Mouse (Mus musculus) left cerebral cortex, postnatal 10 days (tissue): ENCODE results near the gene Zdhhc1. TPM values are rescaled to one million over a fixed set of nuclear protein-coding genes. Genes with fewer than 3 reads are reported as not detected.

Experiments
- DNase-seq, 2 experiments: peaks; one replicate each; pipeline ENCODE4 v3.0.0; 2021 to 2022; ENCODE audit warnings: low spot score in 2 of 2, mixed read lengths in 1 of 2; ENCODE audit errors: extremely low spot score in 1 of 2
- intact Hi-C: fragments of 180-260 bp; cut with DNase I; formaldehyde crosslinking; loops from one replicate; pipeline ENCODE4 v1.15.1; 2025
- total RNA-seq, 2 experiments: library from RNA; stranded (reverse); gene quantifications; 2 replicates each; pipeline ENCODE4 v1.2.3; 2021

Gene Zdhhc1
- total RNA-seq, 2 experiments from 2014 or later = 21.6 to 21.8 TPM

DNA sequence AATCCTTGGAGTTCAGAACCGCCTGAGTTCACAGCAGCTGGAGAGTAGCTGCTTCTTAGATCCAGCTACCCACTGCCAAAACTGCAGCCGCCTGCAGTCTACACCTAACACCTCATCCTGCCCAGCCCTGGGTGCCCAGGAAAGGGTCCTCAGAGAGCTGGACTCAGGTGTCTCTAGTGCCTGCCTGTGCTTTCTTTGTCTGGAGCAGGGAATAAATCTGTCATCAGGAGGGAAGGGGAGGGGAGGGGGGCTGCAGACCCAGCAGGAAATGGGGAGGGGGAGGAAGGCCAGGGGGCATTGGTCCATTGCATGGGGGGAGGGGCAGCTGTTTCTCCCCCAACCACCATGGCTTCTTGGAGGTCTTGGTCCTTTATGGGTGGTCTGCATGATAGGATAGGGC is 22.9 kb upstream of the Zdhhc1 start:
- intact Hi-C loops = loop anchor here (5.0 kb wide), 1 partner anchor 33 kb away; no protein-coding TSS in a partner anchor
- DNase-seq = no peak

DNA sequence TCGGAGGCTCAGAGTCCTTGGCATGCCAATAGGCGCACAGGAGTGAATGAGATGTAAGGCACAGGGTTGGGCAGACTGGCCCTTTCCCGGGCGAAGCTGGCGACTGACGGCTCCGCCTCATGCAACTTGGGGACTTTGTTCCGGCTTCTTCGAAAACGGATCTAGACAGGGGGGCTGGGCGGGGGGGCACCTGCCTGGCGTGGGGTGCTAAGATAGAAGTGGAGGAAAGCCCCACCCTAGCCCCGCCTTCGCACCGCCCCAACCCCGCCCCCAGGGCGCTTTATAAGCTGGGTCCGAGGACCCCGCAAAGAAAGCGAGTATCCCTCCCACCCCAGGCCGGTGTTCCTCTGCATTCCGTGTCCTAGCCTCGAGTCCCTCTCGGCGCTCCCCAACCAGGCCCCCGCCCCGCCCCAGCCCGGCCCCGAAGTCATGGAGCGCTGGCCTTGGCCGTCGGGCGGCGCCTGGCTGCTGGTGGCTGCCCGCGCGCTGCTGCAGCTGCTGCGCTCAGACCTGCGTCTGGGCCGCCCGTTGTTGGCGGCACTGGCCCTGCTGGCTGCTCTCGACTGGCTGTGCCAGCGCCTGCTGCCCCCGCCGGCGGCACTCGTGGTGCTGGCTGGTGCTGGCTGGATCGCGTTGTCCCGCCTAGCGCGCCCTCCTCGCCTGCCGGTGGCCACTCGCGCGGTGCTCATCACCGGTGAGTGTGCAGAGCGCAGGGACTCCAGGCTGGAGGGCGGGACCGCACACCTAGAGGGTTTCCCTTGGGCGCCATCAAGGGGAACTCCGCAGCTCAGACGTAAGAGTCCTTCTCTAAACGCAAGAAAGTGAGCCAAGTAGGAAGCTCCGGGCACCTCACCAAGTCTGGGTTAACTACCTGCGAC is 22.0 kb upstream of the Zdhhc1 start, which contains the start of gene Hsd11b2:
Gene Hsd11b2 (plus strand): TSS at position 320 of the 878 bp plus-strand sequence.
- DNase-seq = peak in 1 of 2 experiments; percentile 65

DNA sequence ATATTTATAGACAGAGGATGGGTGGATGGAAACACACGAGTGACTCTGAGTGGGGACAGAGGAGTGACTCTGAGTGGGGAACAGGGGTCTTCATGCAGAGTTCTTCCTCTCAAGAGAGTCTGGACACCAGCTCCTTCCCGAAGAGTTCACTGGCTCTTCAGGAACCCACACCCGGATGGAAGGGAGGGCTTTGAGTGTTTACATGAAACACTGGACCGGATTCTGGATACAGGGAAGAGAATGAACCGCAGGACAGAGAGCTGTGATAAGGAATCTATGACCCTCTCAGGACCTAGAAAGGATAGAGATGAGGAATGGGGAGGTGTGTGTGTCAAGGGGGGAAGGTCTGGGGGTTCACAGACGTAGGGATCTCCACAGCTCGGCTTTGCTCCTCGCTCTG is 20.6 kb upstream of the Zdhhc1 start:
- no peak for DNase-seq
- intact Hi-C loops = loop anchor here (5.0 kb wide), 1 partner anchor 35 kb away; no protein-coding TSS in a partner anchor

More for the DNA sequence above, 22.0 kb upstream of the Zdhhc1 start, which contains the start of gene Hsd11b2:
- intact Hi-C loops = loop anchor here (5.0 kb wide), 1 partner anchor 34 kb away; no protein-coding TSS in a partner anchor

DNA sequence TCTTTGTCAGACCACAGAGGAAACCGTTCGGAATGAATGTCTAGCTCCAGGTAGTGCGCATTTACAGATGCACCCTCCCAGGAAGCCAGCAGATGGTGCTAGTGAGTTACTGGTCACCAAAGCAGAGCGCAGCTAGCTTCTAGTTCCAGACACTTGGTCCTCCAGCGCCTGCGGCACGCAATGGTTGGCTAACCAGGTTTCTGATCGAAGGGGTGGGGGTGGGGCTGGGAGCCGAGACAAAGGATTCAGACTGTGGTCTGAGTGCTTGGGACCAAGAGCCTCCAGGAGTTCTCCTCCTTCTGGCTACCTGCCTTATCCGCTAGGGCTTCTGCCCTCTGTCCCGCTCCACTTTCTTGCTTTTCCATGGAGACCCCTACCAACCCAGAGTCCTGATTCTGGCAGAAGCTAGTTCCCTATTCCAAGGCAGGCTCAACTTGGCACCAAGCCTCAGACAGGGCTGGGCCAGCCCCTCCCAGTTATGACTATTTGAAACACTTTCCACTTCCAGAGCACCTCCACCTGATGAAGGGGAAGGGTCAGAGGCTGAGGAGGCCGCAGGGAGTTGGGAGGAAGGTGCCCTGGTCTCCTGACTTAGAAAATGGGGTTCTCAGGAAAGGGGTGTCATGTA is 19.4 kb upstream of the Zdhhc1 start:
- intact Hi-C loops = loop anchor here (5.0 kb wide), 1 partner anchor 36 kb away; no protein-coding TSS in a partner anchor
- DNase-seq = peak; percentile 57 to 75

DNA sequence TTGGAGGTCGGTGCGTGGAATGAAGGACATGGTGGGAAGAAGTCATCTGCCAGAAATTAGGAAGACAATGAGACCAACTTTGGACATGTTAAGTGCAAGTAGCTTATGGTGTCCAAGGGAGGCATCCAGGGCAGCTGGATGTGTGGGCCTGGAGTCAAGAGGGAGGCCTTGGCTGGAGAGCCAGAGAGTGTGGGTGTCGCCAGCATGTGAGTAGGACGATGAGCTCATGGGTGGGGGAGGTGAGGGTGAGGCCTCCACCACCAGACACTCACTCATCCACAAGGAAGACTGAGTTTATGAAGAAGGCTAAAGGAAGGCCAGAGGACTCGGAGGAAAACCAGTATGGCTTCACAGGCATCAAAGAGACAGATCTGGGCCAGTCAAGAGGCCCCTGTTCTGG is 18.0 kb upstream of the Zdhhc1 start:
- no peak for DNase-seq
- intact Hi-C loops = loop anchor here (5.0 kb wide), 1 partner anchor 38 kb away; no protein-coding TSS in a partner anchor

DNA sequence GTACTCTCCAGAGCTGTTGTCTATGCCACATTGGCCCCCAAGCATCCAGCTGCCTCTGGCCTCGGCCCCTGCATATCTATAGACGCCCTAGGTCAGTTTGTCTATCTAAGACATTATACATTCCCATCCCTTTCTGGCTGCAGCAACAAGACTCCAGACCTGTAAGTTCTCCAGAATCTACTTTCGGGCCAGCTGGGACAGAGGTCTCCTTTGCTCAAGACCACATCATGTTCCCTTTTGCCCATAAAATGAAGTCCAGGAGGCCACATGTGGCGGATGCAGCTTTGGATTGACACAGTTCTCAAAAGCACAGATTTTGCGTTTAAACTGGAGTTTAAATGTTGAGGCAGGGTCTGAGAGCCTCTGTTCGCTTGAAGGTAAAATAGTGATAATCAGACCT is 17.5 kb upstream of the Zdhhc1 start:
- intact Hi-C loops = no loop called here
- no peak for DNase-seq

DNA sequence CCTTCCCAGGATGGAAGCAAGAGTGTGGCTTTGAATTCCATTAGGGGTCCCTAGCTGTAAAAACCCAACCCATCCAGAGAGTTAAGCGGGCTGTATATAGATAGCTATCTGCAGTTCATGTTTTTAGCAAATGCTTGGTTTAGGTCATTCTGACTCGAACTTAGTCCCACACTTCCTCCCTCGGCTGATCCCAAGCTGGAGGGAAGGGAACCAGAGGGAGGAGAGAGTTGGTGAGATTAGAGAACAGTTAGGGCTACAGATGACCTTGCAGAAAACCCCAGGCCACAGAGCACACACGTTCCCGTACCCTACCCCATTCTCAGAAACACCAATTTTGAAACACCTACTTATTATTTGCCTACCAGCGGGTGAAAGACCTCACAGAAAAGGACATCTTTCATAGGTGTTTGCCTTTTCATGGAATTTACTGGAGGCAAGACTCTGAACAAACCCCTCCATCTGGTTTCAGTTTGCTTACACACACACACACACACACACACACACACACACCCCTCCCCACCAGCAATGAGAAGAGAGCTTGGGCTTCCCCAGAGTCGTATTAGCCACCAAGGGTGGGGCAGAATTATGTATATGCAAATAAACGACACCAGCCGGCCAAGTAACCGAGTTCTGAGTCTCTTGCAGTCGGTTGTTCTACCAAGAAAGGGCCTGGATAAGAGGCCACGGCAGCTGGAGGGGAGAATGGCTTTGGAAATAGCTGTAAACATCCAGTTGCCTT is 13.5 kb upstream of the Zdhhc1 start:
- intact Hi-C loops = no loop called here
- no peak for DNase-seq

DNA sequence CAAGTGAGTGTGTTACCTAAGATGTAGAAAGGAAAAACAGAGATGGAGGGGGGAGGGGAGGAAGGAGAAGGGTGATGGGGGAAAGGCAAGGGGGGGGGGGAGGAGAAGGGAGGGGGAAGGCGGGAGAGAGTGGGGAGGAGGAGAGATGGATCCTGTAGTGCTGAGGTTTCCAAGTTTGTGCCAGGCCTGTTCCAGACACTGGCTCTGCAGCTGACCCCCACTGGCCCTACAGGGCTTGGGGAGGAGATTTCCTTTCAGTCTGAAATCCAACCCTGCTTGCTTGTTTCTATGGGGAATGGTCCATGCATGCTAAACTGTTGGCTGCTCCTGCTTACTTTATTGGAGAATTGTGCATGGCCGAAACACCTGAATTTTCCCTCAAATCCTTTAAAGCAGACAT is 12.1 kb upstream of the Zdhhc1 start:
- DNase-seq = no peak
- intact Hi-C loops = no loop called here

DNA sequence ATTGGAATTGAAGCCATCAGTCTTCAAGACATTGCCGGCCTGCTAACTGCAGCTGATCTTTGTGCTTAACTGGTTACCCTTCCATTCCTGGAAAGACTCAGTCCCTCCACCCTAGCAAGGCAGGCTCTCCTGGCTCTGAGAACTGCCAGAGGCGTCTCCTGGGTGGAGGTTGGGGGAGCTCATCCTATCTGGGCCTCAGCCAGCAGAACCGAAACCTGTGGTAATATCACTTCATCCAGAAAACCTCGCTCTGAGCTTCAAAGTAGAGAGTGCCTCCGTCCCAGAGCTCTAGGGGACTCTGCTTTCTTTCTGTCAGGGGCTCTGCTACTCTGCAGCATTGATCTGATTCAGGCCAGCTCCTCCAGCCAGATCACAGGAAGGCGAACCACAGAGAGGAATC is 10.3 kb upstream of the Zdhhc1 start:
- no peak for DNase-seq
- intact Hi-C loops = no loop called here

DNA sequence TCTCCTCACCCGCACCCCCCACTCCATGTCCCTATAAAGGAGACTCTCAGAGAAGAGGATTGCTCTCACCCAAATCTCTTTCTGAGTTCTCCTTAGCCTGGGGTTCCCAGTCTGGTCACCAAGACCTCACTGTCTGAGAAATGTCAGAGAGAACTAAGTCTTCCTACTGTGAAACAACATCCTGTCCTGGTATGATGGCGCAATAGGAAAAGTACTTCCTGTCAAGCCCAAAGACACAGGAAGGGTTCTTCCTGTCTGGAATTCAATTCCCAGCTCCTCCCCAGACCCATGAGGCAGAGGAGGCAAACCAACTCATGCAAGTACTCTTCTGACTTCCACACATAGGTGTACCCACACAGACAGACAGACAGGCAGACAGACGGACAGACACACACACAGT is 7.9 kb upstream of the Zdhhc1 start:
- no peak for DNase-seq
- intact Hi-C loops = no loop called here

DNA sequence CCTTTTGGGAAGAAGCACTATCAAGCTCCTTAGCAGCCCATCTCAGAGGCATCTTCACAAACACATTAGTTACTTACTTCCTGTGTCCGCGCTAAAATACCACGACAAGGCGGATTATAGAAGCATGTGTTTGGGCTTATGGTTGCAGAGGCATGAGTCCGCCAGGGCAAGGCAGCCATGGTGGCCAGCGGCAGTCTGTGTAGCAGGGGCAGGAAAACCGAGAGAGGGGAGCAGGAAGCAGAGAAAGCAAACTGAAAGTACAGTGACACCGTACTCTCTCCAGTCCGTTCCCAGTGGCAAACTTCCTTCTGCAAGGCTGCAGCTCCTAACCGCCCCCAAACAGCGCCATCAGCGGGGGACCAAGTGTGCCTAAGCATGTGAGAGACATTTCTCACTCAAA is 3.1 kb upstream of the Zdhhc1 start:
- no peak for DNase-seq
- intact Hi-C loops = no loop called here

DNA sequence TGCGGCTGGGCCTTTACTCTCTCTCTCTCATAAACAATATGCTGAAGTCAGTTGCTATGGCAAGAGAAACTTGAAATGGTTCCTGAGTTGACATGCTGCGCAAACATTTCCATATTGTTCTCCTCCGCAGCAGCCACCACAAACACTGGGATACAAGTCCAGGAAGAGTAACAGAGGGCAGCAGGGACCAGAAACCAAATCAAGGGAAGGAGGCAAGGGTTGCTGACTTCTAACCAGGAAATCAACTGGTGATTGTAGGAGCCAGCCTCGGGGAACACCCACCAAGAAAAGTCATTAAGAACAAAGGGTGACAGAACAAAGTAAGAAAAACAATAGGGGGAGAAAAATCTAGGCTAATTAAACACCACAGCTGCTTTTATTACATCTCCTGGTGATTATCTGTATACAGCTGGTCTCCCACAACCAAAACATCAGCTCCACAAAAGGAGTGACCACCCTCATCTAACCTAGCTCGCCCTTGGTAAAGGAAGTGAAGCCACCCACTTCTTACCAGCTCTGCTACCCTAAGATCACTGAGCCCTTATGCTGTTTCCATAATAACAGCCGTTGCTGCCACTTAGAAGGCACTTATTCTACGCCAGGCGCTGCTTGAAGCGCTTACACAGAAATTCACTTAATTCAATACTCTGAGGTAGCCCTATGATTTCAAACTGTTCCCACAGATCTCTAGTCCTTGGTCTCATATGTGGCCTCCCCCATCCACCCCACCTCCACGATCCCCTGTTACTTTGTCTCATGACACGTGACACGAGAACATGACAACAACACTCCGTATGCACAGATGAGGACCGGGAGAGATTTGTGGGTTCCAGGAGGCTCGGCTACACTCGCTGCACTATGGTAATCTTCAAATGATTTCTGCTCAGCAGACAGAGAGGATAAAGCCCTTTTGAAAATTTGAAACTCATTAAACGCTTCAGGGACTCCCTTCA is 1.1 kb downstream of the Zdhhc1 start:
- no peak for DNase-seq
- intact Hi-C loops = no loop called here

DNA sequence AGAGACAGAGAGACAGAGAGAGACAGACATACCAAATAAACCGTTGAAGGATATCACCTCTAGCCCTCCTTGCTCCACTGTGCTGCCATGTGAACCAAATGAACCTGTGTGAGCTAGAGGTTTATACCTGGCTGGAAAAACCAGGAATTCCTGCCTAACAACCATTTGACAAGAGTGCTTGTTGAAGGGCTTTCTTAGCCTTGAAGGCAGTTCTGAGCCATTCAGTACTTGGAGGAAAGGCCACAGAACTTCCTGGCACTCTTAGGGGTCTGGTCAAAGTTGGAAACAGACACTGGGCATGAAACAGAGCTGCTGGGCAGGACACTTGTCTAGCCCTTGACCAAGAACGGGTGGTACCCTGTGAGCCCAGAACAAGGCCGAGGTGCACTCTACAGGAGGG is 2.1 kb downstream of the Zdhhc1 start:
- no peak for DNase-seq
- intact Hi-C loops = no loop called here

DNA sequence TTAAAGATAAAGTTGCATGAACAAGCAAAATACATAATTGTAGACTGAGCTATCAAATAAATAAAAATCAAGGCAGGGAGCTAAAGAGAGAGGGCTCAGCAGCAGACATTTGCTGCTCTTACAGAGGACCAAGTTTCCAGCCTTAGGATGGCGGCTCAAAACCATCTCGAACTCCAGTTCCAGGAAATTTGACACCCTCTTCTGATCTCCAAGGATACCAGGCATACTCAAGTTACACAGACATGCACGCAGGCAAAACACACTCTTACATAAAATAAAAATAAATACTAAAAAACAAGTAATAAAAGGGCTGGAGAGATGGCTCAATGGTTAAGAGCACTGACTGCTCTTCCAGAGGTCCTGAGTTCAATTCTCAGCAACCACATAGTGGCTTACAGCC is 3.2 kb downstream of the Zdhhc1 start:
- intact Hi-C loops = no loop called here
- DNase-seq = no peak

DNA sequence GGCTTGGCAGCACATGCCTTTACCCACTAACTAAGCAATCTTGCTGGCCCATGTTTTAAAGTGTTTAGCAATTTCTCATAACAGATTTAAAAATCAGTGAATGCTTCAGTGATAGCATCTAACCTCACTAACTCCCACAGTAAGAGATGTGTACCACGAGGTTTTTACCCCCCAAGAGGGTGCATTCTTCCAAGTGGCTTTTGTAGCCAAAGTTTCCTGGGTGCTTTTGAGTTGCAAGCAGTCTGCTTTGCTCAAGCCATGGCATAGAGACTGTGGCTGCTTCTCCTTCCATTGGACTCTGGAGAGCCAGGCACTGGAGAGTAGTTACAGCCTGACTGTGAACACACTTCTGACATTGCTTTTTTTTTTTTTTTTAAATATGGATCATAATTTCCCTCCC is 7.4 kb downstream of the Zdhhc1 start:
- intact Hi-C loops = no loop called here
- no peak for DNase-seq

DNA sequence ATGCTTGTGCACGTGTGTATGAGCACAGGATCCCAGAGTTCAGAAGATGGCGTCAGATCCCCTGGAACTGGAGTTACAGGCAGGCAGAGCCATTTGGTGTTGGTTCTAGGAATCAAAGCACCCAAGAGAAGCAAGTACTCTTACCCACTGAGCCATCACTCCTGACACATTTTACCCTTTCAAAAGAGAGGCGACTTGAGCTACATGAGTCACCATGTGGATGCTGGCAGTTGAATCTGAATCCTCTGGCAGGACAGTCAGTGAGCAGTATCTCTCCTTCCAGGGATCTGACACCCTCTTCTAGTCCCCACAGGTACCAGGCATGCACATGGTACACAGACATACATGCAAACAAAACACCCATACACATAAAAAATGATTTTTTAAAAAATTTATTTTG is 8.6 kb downstream of the Zdhhc1 start:
- no peak for DNase-seq
- intact Hi-C loops = no loop called here

DNA sequence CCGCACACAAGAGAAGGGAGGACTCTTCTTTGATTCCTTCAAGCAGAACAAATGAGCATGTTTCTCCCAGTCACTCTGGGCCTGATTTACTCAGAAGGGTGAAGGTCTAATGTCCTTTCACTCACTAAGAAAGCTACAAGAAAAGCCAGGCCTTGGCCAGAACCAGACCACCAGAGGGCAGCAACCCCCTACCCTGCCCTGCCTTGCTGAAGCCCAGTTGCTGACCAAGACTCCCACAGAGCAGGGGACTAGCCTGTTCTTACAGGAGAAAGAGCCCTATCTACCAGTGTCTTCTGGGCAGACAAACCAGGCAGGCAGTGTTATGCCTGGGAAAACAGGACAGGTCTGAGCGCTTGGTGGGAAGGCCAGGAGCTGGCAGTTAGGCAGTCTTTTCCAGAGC is 12.3 kb downstream of the Zdhhc1 start:
- intact Hi-C loops = no loop called here
- peak in 1 of 2 experiments; percentile 73 for DNase-seq

DNA sequence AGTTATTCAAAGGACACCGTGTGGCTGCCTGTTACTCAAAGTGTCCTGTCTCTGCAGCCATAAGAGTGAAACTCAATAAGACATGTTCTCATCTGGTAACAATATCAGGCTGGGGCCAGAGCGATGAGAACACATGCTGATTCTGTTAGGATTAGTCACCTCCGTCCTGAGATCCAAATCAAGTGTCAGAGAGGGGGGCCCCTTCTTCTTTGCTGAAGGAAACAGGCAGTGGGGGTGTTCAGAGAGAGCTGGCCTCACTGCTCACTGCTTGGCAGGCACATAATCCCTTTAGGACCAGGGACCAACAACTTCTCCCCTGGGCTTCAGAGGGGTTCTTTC is 12.7 kb downstream of the Zdhhc1 start:
- DNase-seq = no peak
- intact Hi-C loops = no loop called here
